Mouse (Mus musculus): ENCODE results near the gene Wdr18. TPM values are rescaled to one million over a fixed set of nuclear protein-coding genes. Genes with fewer than 3 reads are reported as not detected.

Gene Wdr18
- total RNA-seq, 2 experiments from 2014 or later: 35.5 to 40.8 TPM

- DNase-seq (ENCODE audit: low spot score in 2 of 2): no peak
These were observed 16.2 kb downstream of the Wdr18 start for GRCm38 (mm10) chr10:79976071-79976721.

GRCm38 (mm10) chr10:79976722-79977107, 16.8 kb downstream of the Wdr18 start:
- no peak for DNase-seq (ENCODE audit: low spot score in 2 of 2)

- DNase-seq (ENCODE audit: low spot score in 2 of 2): no peak
These were observed 17.4 kb downstream of the Wdr18 start for GRCm38 (mm10) chr10:79977324-79977723.

GRCm38 (mm10) chr10:79978061-79978460, 18.1 kb downstream of the Wdr18 start:
- DNase-seq (ENCODE audit: low spot score in 2 of 2): no peak

- DNase-seq (ENCODE audit: low spot score in 2 of 2): no peak
These were observed 19.6 kb downstream of the Wdr18 start for GRCm38 (mm10) chr10:79979401-79980155.

- DNase-seq (ENCODE audit: low spot score in 2 of 2): no peak
These were observed 23.3 kb downstream of the Wdr18 start for GRCm38 (mm10) chr10:79983205-79983604.

- peak; percentile 63 to 68 for DNase-seq (ENCODE audit: low spot score in 2 of 2)
These were observed 23.7 kb downstream of the Wdr18 start for GRCm38 (mm10) chr10:79983670-79984069.

- DNase-seq (ENCODE audit: low spot score in 2 of 2): peak; percentile 80 to 82
These were observed 24.4 kb downstream of the Wdr18 start, which contains the start of gene Tmem259 for GRCm38 (mm10) chr10:79984195-79984816. Tmem259 (minus strand) TSS chr10:79984330.

GRCm38 (mm10) chr10:79984871-79985270, 24.9 kb downstream of the Wdr18 start:
- DNase-seq (ENCODE audit: low spot score in 2 of 2): peak; percentile 96 to 98

- peak; percentile 67 to 74 for DNase-seq (ENCODE audit: low spot score in 2 of 2)
These were observed 25.6 kb downstream of the Wdr18 start for GRCm38 (mm10) chr10:79985334-79986231.

- DNase-seq (ENCODE audit: low spot score in 2 of 2): no peak
These were observed 26.4 kb downstream of the Wdr18 start for GRCm38 (mm10) chr10:79986232-79986878.

- DNase-seq (ENCODE audit: low spot score in 2 of 2): peak; percentile 83
These were observed 27.0 kb downstream of the Wdr18 start for GRCm38 (mm10) chr10:79986963-79987362.

- no peak for DNase-seq (ENCODE audit: low spot score in 2 of 2)
These were observed 28.0 kb downstream of the Wdr18 start for GRCm38 (mm10) chr10:79987771-79988505.

GRCm38 (mm10) chr10:79988506-79989271, 28.7 kb downstream of the Wdr18 start, which contains the start of gene Cnn2:
Cnn2 (plus strand) TSS chr10:79988584.
- DNase-seq (ENCODE audit: low spot score in 2 of 2): no peak

- DNase-seq (ENCODE audit: low spot score in 2 of 2): no peak
These were observed 29.4 kb downstream of the Wdr18 start for GRCm38 (mm10) chr10:79989272-79989786.

- DNase-seq (ENCODE audit: low spot score in 2 of 2): no peak
These were observed 29.9 kb downstream of the Wdr18 start for GRCm38 (mm10) chr10:79989870-79990269.

GRCm38 (mm10) chr10:79991099-79991498, 31.1 kb downstream of the Wdr18 start:
- DNase-seq (ENCODE audit: low spot score in 2 of 2): no peak

GRCm38 (mm10) chr10:79991548-79991947, 31.6 kb downstream of the Wdr18 start:
- no peak for DNase-seq (ENCODE audit: low spot score in 2 of 2)

Data from layer of hippocampus, postnatal 14 days (tissue).